Comparison of ENCODE assay signal across 16 mouse cellular contexts in genomic region chr1:170787643-170788042, GRCm38 (mm10).
"Had no signal": no experiment of that assay in that cellular context is flagged by ENCODE, and none has a peak within 500 bp of the region (broad histone marks: within the 10 kb centered on the region; RNA-seq: fewer than 3 reads in every experiment).

No protein-coding gene starts in this region.

- H3K9me3 ChIP-seq: lung, embryonic 15.5 days; megakaryocyte, embryonic 14.5 days; midbrain, embryonic 13.5 days; midbrain, embryonic 15.5 days; neural tube, embryonic 12.5 days; stomach, embryonic 15.5 days had no signal

- ATAC-seq: lung, postnatal 0 days; midbrain, embryonic 13.5 days; midbrain, embryonic 15.5 days had no signal

- H3K4me2 ChIP-seq: lung, embryonic 15.5 days; midbrain, embryonic 11.5 days; midbrain, embryonic 13.5 days; midbrain, embryonic 15.5 days; neural tube, embryonic 12.5 days; stomach, embryonic 15.5 days had no signal

- DNase-seq: lung, adult 2 months; lung, postnatal 14 days; lung, postnatal 36 days; right cerebral cortex, postnatal 14 days; thymus, adult 2 months; thymus, postnatal 25 days; thymus, postnatal 4 days had no signal

- H3K4me1 ChIP-seq: midbrain, embryonic 15.5 days; neural tube, embryonic 12.5 days; stomach, embryonic 15.5 days had no signal

- H3K4me3 ChIP-seq: lung, embryonic 15.5 days; megakaryocyte, embryonic 14.5 days; midbrain, embryonic 13.5 days; midbrain, embryonic 15.5 days; neural tube, embryonic 12.5 days; stomach, embryonic 15.5 days had no signal

- H3K9ac ChIP-seq: lung, embryonic 15.5 days; midbrain, embryonic 13.5 days; midbrain, embryonic 15.5 days; neural tube, embryonic 12.5 days; stomach, embryonic 15.5 days had no signal

- H3K27ac ChIP-seq: lung, embryonic 15.5 days; macrophage; midbrain, embryonic 13.5 days; midbrain, embryonic 15.5 days; neural tube, embryonic 12.5 days had no signal

- H3K27me3 ChIP-seq: lung, embryonic 15.5 days; megakaryocyte, embryonic 14.5 days; midbrain, embryonic 13.5 days; midbrain, embryonic 15.5 days; neural tube, embryonic 12.5 days; stomach, embryonic 15.5 days had no signal

- H3K36me3 ChIP-seq: stomach, embryonic 15.5 days had no signal
